Mouse (Mus musculus) c-Kit-positive CD71-positive TER-119-positive erythroid progenitor cells, embryonic 14.5 days (primary cell): ENCODE data around the gene Tcl1b4.
"Not testable (repeated sequence)": the region's sequence is repeated elsewhere in the genome, so short reads cannot be mapped to it uniquely, and the experiment has no call there.

ENCODE experiments used
- DNase-seq: peaks from one replicate; pipeline ENCODE4 v3.0.0-alpha.2; 2013; ENCODE audit warnings: low spot score

Gene Tcl1b4

GRCm38 (mm10) chr12:105201657-105202056 is at the start of gene Tcl1b4:
Tcl1b4 (plus strand) TSS chr12:105201957.
- DNase-seq = not testable (repeated sequence)

DNA sequence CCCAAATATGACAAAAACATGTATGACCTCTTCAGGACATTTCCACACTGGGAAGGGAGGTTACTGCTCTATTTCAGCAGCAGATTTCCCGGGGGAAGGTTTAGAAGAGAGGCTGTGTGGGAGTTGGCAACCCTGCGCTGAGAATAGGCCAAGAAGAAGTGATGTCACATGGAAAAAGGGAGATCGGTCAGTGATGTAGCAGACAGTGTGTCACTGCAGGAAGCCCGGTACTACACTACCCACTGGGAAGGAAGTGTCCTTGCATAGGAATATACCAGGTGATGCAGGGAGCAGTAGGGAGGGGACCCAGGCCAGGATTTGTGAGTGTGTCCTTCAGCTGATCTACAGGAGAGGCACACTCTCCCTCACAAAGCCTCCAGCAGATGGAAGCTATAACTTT is 46.5 kb upstream of the Tcl1b4 start:
- DNase-seq = not testable (repeated sequence)

GRCm38 (mm10) chr12:105158842-105159241 is 42.9 kb upstream of the Tcl1b4 start:
- DNase-seq = no peak

DNA sequence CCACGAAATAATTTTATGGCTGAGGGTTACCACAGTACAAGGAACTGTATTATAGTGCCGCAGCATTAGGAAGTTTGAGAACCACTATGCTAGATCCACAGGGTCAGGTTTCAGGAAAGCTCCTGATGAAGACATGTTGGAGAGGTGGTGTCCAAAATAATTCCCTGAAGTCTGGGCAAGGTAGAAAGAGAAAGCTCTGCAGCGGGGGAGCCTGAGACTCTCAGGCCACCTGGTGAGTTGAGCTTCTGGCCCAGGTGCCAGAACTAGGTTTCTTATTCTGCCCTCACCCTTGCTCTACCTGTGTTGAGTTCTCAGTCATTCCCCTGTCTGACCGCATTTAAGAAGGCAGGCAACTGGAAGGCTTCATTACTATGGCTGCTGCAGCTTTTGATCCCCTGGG is 42.4 kb upstream of the Tcl1b4 start, which contains the start of gene Tcl1b1:
TSS of gene Tcl1b1 (plus strand) at position 301 of the 400 bp plus-strand sequence.
- no peak for DNase-seq

DNA sequence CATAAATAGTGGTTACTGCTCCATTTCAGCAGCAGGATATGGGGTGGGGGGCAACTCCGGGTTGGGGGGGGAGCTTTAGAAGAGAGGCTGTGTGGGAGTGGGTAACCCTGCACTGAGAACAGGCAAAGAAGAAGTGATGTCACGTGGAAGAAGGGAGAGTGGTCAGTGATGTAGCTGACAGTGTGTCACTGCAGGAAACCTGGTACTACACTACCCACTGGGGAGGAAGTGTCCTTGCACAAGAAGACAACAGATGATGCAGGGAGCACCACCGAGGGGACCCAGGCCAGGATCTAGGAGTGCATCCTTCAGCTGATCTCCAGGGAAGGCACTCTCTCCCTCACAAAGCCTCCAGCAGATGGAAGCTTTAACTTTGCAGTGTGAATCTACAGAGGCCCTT is 35.0 kb upstream of the Tcl1b4 start:
- no peak for DNase-seq

GRCm38 (mm10) chr12:105173366-105173765 is 28.4 kb upstream of the Tcl1b4 start:
- no peak for DNase-seq

- not testable (repeated sequence) for DNase-seq
Measured at GRCm38 (mm10) chr12:105174318-105174717, 27.4 kb upstream of the Tcl1b4 start.

DNA sequence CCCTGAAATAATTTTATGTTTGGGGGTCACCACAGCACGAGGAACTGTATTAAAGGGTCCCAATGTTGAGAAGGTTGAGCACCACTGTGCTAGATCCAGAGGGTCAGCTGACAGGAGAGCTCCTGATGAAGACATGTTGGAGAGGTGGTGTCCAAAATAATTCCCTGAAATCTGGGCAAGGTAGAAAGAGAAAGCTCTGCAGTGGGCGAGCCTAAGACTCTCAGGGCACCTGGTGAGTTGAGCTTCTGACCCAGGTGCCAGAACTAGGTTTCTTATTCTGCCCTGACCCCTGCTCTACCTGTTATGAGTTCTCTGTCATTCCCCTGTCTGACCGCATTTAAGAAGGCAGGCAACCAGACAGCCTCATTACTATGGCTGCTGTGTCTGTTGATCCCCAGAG is 25.7 kb upstream of the Tcl1b4 start, which contains the start of gene Tcl1b5:
TSS of gene Tcl1b5 (plus strand) at position 301 of the 400 bp plus-strand sequence.
- not testable (repeated sequence) for DNase-seq

DNA sequence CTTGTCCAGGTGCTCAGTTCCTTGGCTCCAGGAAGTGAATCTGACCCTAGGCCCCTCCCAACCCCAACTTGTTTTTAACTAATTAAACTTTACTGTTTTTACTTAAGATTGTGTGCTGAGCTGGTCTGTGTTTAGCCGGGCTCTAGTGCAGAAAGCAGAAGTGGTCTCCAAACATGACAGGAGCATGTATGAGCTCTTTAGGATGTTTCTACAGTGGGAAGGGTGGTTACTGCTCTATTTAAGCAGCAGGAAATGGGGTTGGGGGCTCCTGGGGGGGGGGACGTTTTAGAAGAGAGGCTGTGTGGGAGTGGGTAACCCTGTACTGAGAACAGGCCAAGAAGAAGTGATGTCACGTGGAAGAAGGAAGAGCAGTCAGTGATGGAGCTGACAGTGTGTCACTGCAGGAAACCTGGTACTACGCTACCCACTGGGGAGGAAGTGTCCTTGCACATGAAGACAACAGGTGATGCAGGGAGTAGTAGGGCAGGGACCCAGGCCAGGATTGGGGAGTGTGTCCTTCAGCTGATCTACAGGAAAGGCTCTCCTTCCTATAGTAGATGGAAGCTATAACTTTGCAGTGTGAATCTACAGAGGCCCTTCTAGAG is 20.6 kb upstream of the Tcl1b4 start:
- not testable (repeated sequence) for DNase-seq

DNA sequence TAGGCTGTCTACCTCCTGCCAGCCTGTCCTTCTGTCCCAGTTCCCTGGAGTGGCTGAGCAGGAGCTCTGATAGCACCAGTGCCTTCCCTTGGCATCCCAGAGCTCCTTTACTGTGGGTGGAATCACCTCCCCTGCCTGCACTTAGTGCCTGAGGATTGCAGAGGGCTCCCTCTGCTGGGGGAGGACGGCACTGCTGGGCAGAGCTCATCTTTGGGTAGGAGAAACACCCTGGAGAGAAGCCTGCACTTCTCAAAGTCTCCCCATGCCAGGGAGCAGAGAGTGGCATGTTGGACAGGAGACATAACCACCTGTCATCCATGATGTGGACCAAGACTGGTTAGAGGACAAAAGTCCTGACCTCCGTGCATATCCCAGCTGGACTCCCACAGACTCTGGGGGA is 12.8 kb upstream of the Tcl1b4 start:
- not testable (repeated sequence) for DNase-seq

GRCm38 (mm10) chr12:105190743-105191142 is 11.0 kb upstream of the Tcl1b4 start, which contains the start of gene Tcl1b3:
Tcl1b3 (plus strand) TSS chr12:105191043.
- not testable (repeated sequence) for DNase-seq

DNA sequence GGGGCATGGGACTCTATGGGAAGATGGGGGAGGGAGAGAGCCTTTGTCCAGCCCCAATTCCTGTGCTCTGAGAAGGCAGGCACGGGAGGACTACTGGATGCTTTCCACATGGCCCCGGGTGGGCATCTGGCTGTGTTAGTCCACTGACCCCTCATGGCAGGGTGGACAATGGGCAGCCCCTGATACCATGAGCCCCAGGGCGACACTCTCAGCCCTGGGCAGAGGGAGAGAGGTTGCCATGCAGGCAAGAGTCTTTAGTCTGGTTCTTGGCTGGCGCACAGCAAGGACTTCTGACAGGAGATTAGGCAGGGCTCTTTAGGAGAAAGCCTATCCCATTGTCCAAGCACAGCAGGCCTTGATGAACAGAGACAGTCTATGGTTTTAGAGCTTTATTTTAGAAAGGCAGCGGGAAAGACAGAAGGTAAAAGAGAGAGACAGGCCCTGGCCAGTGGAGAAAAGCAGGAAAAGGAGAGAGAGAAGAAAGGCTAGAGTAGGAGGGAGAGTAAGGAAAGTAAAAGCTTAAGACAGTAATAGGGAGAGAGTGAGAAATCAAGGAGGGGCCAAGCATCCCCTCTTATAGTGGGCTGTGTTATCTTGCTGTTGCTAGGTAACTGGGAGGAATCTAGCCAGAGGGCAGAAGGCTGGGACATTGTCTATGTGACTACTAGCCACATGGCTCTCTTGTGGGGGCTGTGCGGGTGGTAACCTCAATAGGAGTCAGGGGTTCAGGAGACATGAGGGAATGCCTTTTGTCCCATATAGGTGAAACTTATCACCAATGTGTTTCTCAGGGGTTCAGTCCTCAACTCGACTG is 1.9 kb upstream of the Tcl1b4 start:
- not testable (repeated sequence) for DNase-seq

DNA sequence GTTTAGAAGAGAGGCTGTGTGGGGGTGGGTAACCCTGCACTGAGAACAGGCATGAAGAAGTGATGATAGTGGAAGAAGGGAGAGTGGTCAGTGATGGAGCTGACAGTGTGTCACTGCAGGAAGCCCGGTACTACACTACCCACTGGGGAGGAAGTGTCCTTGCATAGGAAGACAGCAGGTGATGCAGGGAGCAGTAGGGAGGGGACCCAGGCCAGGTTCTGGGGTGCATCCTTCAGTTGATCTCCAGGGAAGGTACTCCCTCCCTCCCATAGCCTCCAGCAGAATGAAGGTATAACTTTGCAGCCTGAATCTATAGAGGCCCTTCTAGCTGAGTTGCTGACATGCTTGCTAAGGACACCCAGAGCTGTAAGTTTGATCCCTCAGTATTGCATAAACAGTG is 5.3 kb downstream of the Tcl1b4 start:
- DNase-seq = no peak

DNA sequence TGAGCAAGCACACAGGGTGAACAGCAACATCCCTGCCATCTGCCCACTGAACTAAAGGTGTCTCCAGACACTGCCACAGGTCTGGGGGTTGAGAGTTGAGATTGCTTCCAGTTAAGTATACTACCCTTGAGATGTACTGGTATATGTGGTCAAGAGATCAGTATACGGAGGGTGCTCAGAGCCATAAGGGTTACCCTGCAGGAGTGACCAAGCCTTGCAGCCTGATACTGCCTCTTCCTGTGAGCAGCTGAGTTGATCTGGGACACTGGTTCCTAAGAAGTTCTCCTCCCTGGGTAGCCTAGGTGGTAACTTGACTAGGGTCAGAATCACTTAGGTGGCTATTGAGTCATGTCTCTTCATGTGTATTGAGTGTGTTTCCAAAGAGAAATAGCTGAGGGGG is 6.7 kb downstream of the Tcl1b4 start:
- no peak for DNase-seq

DNA sequence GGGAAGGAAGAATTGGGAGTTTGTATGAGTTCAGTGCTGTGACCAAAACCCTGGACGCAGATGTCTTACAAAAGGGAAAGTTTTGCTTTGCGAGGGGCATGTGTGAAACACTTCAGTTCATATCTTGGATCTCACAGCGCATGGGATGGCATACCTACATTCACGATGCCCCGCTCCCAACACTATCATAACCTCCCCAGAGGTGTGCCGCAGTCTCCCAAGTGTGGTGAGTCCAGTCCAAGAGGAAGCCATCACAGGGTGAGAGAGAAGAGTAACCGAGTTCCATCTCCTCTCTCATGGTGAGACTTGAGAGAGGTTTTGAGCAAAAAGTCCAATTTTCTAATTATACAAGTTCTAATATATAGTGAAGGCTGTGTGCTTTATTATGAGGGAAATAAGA is 7.5 kb downstream of the Tcl1b4 start:
- no peak for DNase-seq

GRCm38 (mm10) chr12:105217101-105217760 is 15.5 kb downstream of the Tcl1b4 start:
- no peak for DNase-seq

DNA sequence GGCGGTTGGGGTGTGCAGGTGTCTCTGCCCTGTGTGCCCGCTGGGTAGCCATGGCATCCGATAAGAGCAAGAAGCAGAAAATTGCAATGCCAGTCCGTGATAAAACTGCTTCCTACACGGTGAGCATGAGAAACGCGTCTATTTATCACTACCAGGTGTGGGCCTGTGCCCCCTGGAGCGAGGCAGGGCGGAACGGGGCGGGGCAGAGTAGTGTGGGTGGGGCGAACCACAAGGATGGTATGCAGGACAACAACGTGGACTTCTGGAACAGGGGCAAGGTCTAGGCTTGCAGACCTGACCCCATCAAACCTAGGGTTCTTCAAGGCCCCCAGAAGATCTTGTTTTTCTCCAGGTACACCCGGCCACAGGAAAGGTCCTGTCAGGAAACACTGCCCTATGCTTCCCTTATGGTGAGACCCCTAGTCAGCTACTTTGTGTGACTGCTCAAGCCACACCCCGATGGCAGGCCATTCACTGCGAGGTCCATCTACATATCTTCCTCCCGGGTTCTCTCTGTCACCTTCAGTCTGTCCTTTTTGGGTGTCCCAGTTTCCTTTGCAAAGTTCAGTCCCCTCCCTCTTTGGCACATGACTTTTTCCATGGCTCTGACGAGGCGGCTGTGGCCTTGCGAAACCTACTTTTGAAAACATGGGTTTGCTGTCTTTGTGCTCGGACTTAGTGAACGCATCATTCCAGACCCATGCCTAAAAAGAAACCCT is 21.0 kb downstream of the Tcl1b4 start, which contains the start of gene Tcl1:
TSS of gene Tcl1 (minus strand) at position 193 of the 719 bp plus-strand sequence.
- no peak for DNase-seq

DNA sequence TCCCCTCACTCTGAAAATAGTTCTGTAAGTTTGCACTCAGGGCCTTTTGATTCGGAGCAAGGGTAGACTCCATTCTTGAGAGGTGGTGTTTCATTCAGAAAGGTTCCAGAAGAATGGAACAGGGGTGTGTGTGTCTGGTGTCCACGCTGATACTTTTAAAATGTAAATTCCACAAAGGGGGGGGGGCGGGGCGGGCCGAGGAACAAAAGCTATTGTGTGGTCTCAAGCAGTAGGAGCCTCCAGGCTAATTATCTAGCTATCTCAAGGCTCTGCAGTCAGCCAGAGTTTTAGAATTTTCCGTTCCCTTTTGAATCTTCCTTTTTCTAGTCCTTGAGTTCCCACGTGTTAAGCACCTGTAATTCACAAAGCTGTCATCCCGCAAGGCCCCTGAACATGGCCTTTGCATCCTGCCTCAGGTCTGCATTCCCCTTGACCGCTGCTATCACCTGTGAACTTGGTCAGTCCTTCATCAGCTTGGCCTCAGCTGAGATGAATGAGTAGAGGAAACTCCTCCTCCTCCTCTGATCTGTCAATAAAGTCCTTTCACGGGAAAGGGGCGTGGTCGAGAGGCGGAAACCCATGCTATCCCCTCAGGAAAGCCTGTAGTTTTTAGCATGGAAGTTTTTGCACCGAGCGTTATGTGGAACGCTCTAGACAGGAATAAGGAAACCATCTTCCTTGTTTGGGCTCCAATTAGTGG is 23.0 kb downstream of the Tcl1b4 start:
- no peak for DNase-seq

DNA sequence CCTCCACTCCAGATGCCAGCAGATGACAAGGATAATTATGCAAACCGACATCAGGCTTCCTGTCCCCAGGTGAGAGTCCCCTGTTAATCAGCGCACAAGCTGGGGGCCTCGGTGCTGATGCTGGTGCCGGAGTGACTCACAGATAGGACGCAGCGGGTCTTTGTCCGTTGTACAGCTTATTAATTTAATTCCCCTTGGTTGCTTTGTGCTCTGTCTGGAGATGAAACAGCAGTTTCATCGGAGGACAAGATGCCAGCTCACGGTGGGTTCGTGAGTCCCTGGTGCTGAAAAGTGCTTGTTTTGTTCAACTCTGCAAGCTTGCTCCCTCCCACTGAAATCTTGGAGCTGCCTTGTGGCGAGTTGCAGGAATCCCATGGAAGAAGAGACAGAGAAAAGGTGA is 32.6 kb downstream of the Tcl1b4 start:
- DNase-seq = no peak

DNA sequence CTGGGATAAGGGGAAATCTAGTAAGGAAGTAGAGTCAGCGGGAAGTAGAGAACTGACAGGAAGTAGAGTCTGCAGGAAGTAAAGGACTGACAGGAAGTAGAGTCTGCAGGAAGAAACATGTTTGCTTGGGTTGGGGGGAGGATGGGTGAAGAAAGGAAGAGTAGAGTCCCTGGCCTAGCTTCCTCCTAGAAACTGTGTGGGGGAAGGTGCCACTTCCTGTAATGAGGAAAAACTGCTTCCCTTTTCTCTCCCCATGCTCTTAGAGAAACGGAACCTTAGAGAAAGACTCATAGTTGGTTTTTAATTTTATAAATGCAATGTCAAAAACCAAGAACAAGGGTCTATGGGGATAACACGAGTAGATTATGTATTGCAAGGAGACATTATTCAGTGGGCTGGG is 33.3 kb downstream of the Tcl1b4 start:
- DNase-seq = no peak

- no peak for DNase-seq
Measured at GRCm38 (mm10) chr12:105239060-105239459, 37.3 kb downstream of the Tcl1b4 start.
